Mouse (Mus musculus) lung, postnatal 0 days (tissue): ENCODE results near the gene Ovca2. TPM values are rescaled to one million over a fixed set of nuclear protein-coding genes. Genes with fewer than 3 reads are reported as not detected.

Experiments used
- ATAC-seq: fragments of 200-750 bp; cut with Nextera tagmentation; 2 replicates; pipeline ENCODE4 v1.8.0; 2017; ENCODE audit warnings: moderate library complexity
- DNase-seq: peaks from one replicate; pipeline ENCODE4 v3.0.0-alpha.2; 2016; ENCODE audit warnings: low spot score
- H3K27ac ChIP-seq: fragments of 300-500 bp; sonication (generic); 2 replicates; pipeline ENCODE4 v1.5.1; 2014; ENCODE audit warnings: antibody characterized with exemption, mild to moderate bottlenecking, low read length, mixed read lengths
- H3K27me3 ChIP-seq: fragments of 300-500 bp; sonication (generic); replicated peaks from 2 replicates; pipeline ENCODE4 v1.6.1; 2014; ENCODE audit warnings: low read length, mixed read lengths; ENCODE audit not compliant: insufficient read depth
- H3K36me3 ChIP-seq: fragments of 300-500 bp; sonication (generic); 2 replicates; pipeline ENCODE4 v1.6.1; 2014; ENCODE audit warnings: low read length, mixed read lengths; ENCODE audit not compliant: insufficient read depth
- H3K4me1 ChIP-seq: fragments of 300-500 bp; sonication (generic); 2 replicates; pipeline ENCODE4 v1.6.1; 2014; ENCODE audit warnings: antibody characterized with exemption, low read depth, low read length, mixed read lengths; ENCODE audit not compliant: insufficient read depth
- H3K4me2 ChIP-seq: fragments of 300-500 bp; sonication (generic); replicated peaks from 2 replicates; pipeline ENCODE4 v1.6.1; 2014; ENCODE audit warnings: low read depth, mild to moderate bottlenecking, low read length, moderate library complexity, mixed read lengths
- H3K4me3 ChIP-seq: fragments of 300-500 bp; sonication (generic); 2 replicates; pipeline ENCODE4 v1.5.1; 2014; ENCODE audit warnings: low read depth, low read length
- H3K9ac ChIP-seq: fragments of 300-500 bp; sonication (generic); replicated peaks from 2 replicates; pipeline ENCODE4 v1.6.1; 2014; ENCODE audit warnings: low read depth, mild to moderate bottlenecking
- H3K9me3 ChIP-seq: fragments of 300-500 bp; sonication (generic); 2 replicates; pipeline ENCODE4 v1.6.1; 2016; ENCODE audit warnings: low read length, mixed read lengths
- CTCF ChIP-seq: IDR thresholded peaks from 2 replicates; pipeline ENCODE4 v1.5.1; 2016; ENCODE audit warnings: antibody characterized with exemption, mild to moderate bottlenecking
- EP300 ChIP-seq: IDR thresholded peaks from 2 replicates; pipeline ENCODE4 v1.6.1; 2016; ENCODE audit warnings: antibody characterized with exemption, mild to moderate bottlenecking, control low read depth
- WGBS: fragments of 180-500 bp; shearing (Covaris S2); extraction: QIAGEN DNeasy Blood & Tissue Kit; methylation state at CpG from one replicate; pipeline ENCODE4 v1.1.7; 2014; 5-methylcytosine and 5-hydroxymethylcytosine counted together
- polyA plus RNA-seq: library from polyadenylated mRNA; unstranded; fragments of >200 nt; fragmentation: Nextera tagmentation; extraction: Ambion mirVana; gene quantifications from 2 replicates; pipeline ENCODE4 v1.2.1, GENCODE M21; 2015

The Ovca2 gene
- polyA plus RNA-seq, 1 experiment from 2014 or later = 22.0 TPM

DNA sequence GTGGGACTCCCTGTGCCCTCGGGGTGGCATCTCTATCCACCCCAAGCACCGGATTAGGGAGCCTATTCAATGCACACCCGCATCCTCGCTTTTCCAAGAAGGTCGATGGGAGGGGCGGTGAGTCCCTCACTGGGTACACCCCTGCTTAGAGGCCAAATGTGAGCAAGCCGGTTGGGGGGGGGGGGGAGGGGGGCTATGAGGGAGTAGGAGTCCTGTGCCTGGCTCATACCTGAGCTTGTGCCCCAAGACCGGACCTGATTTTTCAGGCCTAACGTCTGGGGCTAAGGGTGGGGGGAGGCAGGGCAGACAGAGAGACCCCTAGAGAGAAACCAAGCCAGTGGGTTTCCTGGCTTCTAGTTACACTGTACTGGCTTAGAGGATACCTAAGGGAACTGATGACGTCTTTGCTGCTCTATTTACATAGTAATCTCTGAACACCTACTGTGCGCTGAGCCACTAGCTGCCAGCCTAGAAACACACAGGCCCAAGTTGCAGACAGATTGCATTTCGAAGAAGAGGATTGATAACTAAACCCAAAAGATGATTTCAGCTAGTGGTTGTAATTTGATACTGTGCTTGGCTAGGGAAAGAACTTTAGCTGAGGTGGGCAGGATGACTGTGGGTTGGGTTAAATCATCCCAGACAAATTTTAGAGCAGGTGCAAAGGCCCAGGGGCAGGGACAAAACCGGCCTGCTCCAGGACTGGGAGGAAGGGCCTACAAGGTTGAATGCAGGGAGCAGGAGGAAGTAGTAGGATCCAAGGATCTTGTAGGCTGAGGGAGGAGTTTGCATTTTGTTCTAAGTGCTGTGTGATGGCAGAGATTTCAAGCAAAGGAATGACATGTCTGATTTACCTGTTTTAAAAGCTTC is 35.7 kb upstream of the Ovca2 start:
- DNase-seq = no peak
- no peaks in the 10 kb centered on the region for H3K36me3 ChIP-seq

GRCm38 (mm10) chr11:75213372-75214080 is 34.9 kb upstream of the Ovca2 start:
- WGBS = 11% methylated on average over 32 of the region's 35 CpGs
- no peak overlapping the region; the same call in 1 of the 2 replicates for H3K9ac ChIP-seq
- H3K27ac ChIP-seq = 0 out of 2 replicates have a peak overlapping the region, but pooled peaks have one; percentile 26
- ATAC-seq = peak; percentile 63
- DNase-seq = peak; percentile 61
- H3K4me3 ChIP-seq = peak overlapping the region; percentile 33
- no peaks in the 10 kb centered on the region for H3K27me3 ChIP-seq
- peaks cover 7% of the 10 kb centered on the region; the same call in 1 of the 2 replicates for H3K4me1 ChIP-seq
- H3K4me2 ChIP-seq = peak overlapping the region; percentile 63
- no peaks in the 10 kb centered on the region for H3K36me3 ChIP-seq
- TF ChIP-seq CTCF (no peak), EP300 (no peak)
- H3K9me3 ChIP-seq = no peaks in the 10 kb centered on the region

More for the DNA sequence above, 35.7 kb upstream of the Ovca2 start:
- Histone ChIP-seq H3K9me3 (no peaks in the 10 kb centered on the region), H3K4me3 (peak overlapping the region; percentile 33), H3K27me3 (no peaks in the 10 kb centered on the region), H3K4me1 (peaks cover 7% of the 10 kb centered on the region; the same call in 1 of the 2 replicates), H3K4me2 (peak overlapping the region; percentile 63), H3K27ac (no peak overlapping the region), H3K9ac (no peak overlapping the region; the same call in 1 of the 2 replicates)
- WGBS = 35% methylated on average over 12 of the region's 13 CpGs
- ATAC-seq = peak; percentile 16; the same call in 1 of the 2 replicates
- no peak for TF ChIP-seq EP300
- TF ChIP-seq CTCF = no peak

- H3K36me3 ChIP-seq = no peaks in the 10 kb centered on the region
- DNase-seq (no peak), ATAC-seq (no peak)
- H3K27ac ChIP-seq = no peak overlapping the region
- peaks cover 7% of the 10 kb centered on the region; the same call in 1 of the 2 replicates for H3K4me1 ChIP-seq
- no peak overlapping the region for H3K4me3 ChIP-seq
- no peak overlapping the region for H3K9ac ChIP-seq
- H3K4me2 ChIP-seq = no peak overlapping the region
- whole genome bisulfite sequencing = 49% methylated on average over 3 of the region's 3 CpGs
- no peaks in the 10 kb centered on the region for H3K9me3 ChIP-seq
- H3K27me3 ChIP-seq = no peaks in the 10 kb centered on the region
- TF ChIP-seq EP300 = no peak
- TF ChIP-seq CTCF = no peak
Observed at GRCm38 (mm10) chr11:75212876-75213275, 34.2 kb upstream of the Ovca2 start.

GRCm38 (mm10) chr11:75212031-75212667 is 33.5 kb upstream of the Ovca2 start:
- no peak for DNase-seq
- no peaks in the 10 kb centered on the region for H3K27me3 ChIP-seq
- TF ChIP-seq EP300 = no peak
- no peak for TF ChIP-seq CTCF
- no peaks in the 10 kb centered on the region for H3K36me3 ChIP-seq
- H3K4me1 ChIP-seq = peaks cover 7% of the 10 kb centered on the region; the same call in 1 of the 2 replicates
- ATAC-seq = peak; percentile 18; the same call in 1 of the 2 replicates
- H3K4me3 ChIP-seq = no peak overlapping the region
- H3K27ac ChIP-seq = no peak overlapping the region
- 59% methylated on average over 8 of the region's 8 CpGs for WGBS
- H3K4me2 ChIP-seq = no peak overlapping the region
- H3K9ac ChIP-seq = no peak overlapping the region
- H3K9me3 ChIP-seq = no peaks in the 10 kb centered on the region

DNA sequence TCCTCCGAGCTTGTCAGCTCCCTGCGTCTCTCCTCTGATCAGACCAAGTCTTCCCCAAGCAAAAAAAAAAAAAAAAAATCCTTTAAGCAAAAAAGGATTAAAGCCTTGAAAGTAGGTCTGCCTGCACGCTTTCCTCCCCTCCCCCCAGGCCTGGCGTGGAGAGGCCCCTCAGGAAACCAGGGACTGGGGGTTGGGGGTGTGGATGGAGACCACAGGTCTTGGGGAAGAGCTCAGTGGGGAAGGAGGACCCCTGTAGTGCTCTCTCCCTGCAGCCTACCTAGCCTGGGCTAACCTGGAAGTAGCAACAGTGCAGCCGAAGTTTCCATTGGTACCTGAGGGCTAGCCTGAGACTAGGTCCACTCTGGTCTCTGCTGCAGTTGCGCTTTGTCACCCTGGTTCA is 32.1 kb upstream of the Ovca2 start:
- ATAC-seq = no peak

DNA sequence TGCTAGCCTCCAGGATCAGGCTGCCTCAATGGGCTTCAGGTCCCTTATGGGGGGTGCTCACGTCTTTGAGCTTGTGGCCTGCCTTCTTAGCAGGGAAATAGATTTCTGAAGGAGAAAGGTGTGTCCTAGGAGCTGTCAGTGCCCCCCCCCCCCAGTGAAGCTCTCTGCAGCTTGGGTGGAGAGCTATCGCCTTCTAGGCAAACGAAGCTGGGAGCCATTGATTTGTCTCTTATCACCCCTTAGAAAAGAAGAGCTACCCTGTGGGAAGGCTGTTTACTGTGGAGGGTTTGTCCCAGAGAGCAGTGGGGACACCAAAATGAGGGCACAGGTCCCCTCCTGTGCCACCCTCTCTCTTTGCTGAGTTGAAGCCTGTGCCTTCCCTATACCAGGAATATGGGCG is 31.5 kb upstream of the Ovca2 start:
- Histone ChIP-seq H3K4me2 (no peak overlapping the region), H3K27ac (no peak overlapping the region), H3K9me3 (no peaks in the 10 kb centered on the region), H3K9ac (no peak overlapping the region), H3K36me3 (no peaks in the 10 kb centered on the region), H3K4me3 (no peak overlapping the region), H3K4me1 (peaks cover 7% of the 10 kb centered on the region; the same call in 1 of the 2 replicates), H3K27me3 (no peaks in the 10 kb centered on the region)
- 75% methylated on average over 4 of the region's 4 CpGs for WGBS
- ATAC-seq (no peak), DNase-seq (no peak)
- TF ChIP-seq EP300 (no peak), CTCF (no peak)

More for the DNA sequence above, 32.1 kb upstream of the Ovca2 start:
- no peaks in the 10 kb centered on the region for H3K27me3 ChIP-seq
- DNase-seq = no peak
- no peak overlapping the region for H3K27ac ChIP-seq
- no peaks in the 10 kb centered on the region for H3K36me3 ChIP-seq
- H3K9me3 ChIP-seq = no peaks in the 10 kb centered on the region
- WGBS = 75% methylated on average over 6 of the region's 6 CpGs
- H3K9ac ChIP-seq = no peak overlapping the region
- H3K4me2 ChIP-seq = no peak overlapping the region
- TF ChIP-seq CTCF = no peak
- no peak for TF ChIP-seq EP300
- H3K4me1 ChIP-seq = peaks cover 7% of the 10 kb centered on the region; the same call in 1 of the 2 replicates
- no peak overlapping the region for H3K4me3 ChIP-seq
